Mouse (Mus musculus) intestine, postnatal 0 days (tissue): ENCODE measurements around the gene Snhg11. TPM values are rescaled to one million over a fixed set of nuclear protein-coding genes. Genes with fewer than 3 reads are reported as not detected.

Experiments used
- ATAC-seq: fragments of 200-750 bp; cut with Nextera tagmentation; 2 replicates; pipeline ENCODE4 v1.8.0; 2017; ENCODE audit warnings: mild to moderate bottlenecking, moderate TSS enrichment, moderate library complexity
- H3K27ac ChIP-seq: fragments of 300-500 bp; sonication (generic); 2 replicates; pipeline ENCODE4 v1.5.1; 2014; ENCODE audit warnings: mild to moderate bottlenecking, low read depth, low read length, moderate library complexity
- H3K27me3 ChIP-seq: fragments of 300-500 bp; sonication (generic); replicated peaks from 2 replicates; pipeline ENCODE4 v1.6.1; 2014; ENCODE audit warnings: low read length, mixed read lengths; ENCODE audit not compliant: control insufficient read depth, insufficient read depth
- H3K36me3 ChIP-seq: fragments of 300-500 bp; sonication (generic); 2 replicates; pipeline ENCODE4 v1.6.1; 2014; ENCODE audit warnings: mild to moderate bottlenecking, moderate library complexity; ENCODE audit not compliant: control insufficient read depth, insufficient read depth
- H3K4me1 ChIP-seq: fragments of 300-500 bp; sonication (generic); replicated peaks from 2 replicates; pipeline ENCODE4 v1.6.1; 2014; ENCODE audit warnings: antibody characterized with exemption, low read length, mixed read lengths; ENCODE audit not compliant: control insufficient read depth, insufficient read depth
- H3K4me2 ChIP-seq: fragments of 300-500 bp; sonication (generic); replicated peaks from 2 replicates; pipeline ENCODE4 v1.6.1; 2014; ENCODE audit warnings: low read depth, mild to moderate bottlenecking, moderate library complexity
- H3K4me3 ChIP-seq: fragments of 300-500 bp; sonication (generic); 2 replicates; pipeline ENCODE4 v1.5.1; 2014; ENCODE audit warnings: low read depth, low read length
- H3K9ac ChIP-seq: fragments of 300-500 bp; sonication (generic); 2 replicates; pipeline ENCODE4 v1.6.1; 2014; ENCODE audit warnings: mild to moderate bottlenecking, low read depth, low read length
- H3K9me3 ChIP-seq: fragments of 300-500 bp; sonication (generic); 2 replicates; pipeline ENCODE4 v1.6.1; 2016; ENCODE audit warnings: mixed run types; ENCODE audit not compliant: control insufficient read depth
- CTCF ChIP-seq: sonication (generic); IDR thresholded peaks from 2 replicates; pipeline ENCODE4 v1.5.1; 2016; ENCODE audit warnings: low read depth, mild to moderate bottlenecking, control low read depth, antibody characterized with exemption, moderate library complexity
- WGBS: fragments of 180-500 bp; shearing (Covaris S2); extraction: QIAGEN DNeasy Blood & Tissue Kit; methylation state at CpG from one replicate; pipeline ENCODE4 v1.1.7; 2014; 5-methylcytosine and 5-hydroxymethylcytosine counted together
- polyA plus RNA-seq: library from polyadenylated mRNA; unstranded; fragments of >200 nt; fragmentation: Nextera tagmentation; extraction: Ambion mirVana; gene quantifications from 2 replicates; pipeline ENCODE4 v1.2.1, GENCODE M21; 2015

The Snhg11 gene
- polyA plus RNA-seq, 1 experiment from 2014 or later, result 1.9 TPM

DNA sequence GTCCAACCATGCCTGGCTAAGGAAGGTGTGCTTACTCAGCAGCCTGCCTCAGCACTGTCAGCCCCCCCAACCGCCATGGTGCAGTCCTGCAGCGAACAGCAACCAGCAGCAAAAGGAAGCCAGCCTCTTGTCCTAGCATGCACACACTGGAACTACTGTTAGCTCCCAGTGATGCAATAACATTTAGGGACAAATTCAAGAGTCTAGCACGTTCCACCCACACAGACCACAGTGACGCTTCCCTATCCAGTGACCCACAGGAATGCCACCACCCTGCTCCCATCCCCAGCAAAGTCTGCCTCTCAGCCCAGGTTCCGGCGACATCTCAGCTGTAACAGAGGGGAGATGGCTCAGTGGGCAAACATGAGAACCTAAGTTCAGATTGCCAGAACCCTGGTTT lies 29.0 kb upstream of the Snhg11 start:
- TF ChIP-seq CTCF, result no peak
- ATAC-seq, result no peak
- WGBS, result 66% methylated on average over 6 of the region's 6 CpGs
- H3K9me3 ChIP-seq, result no peaks in the 10 kb centered on the region
- H3K4me1 ChIP-seq, result no peaks in the 10 kb centered on the region
- no peaks in the 10 kb centered on the region for H3K27me3 ChIP-seq
- no peak overlapping the region for H3K4me3 ChIP-seq
- no peak overlapping the region for H3K27ac ChIP-seq
- H3K36me3 ChIP-seq, result no peaks in the 10 kb centered on the region
- no peak overlapping the region for H3K4me2 ChIP-seq
- H3K9ac ChIP-seq, result no peak overlapping the region

DNA sequence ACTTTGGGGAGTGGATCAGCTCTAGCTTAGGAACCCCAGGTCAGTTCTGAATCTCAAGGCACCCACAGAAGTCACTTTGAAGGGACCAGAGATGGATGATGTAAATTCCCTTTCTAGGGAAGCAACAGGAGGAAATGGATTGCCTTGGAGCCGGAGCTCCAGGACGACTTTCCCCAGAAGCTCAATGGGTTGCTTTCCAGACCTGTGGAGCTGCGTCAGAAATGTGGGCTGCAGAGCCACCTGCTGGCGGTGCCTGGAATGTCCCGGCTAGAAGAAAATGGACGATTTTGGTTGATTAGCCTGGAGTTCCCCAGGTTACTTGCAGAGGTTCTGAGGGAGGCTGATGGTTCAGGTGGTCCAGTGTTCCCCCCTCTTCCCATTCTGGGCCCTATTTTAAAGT lies 27.6 kb upstream of the Snhg11 start:
- Histone ChIP-seq H3K9me3 (no peaks in the 10 kb centered on the region), H3K27ac (no peak overlapping the region), H3K4me3 (no peak overlapping the region), H3K9ac (no peak overlapping the region), H3K27me3 (no peaks in the 10 kb centered on the region), H3K36me3 (no peaks in the 10 kb centered on the region), H3K4me1 (no peaks in the 10 kb centered on the region), H3K4me2 (no peak overlapping the region)
- TF ChIP-seq CTCF, result peak; percentile 90
- WGBS, result 2% methylated on average over 6 of the region's 6 CpGs
- ATAC-seq, result 0 out of 2 replicates have a peak, but pooled peaks have one; percentile 31

GRCm38 (mm10) chr2:158352801-158353520 lies 22.5 kb upstream of the Snhg11 start:
- H3K9me3 ChIP-seq, result no peaks in the 10 kb centered on the region
- peaks cover 32% of the 10 kb centered on the region for H3K36me3 ChIP-seq
- no peak overlapping the region for H3K27ac ChIP-seq
- H3K9ac ChIP-seq, result no peak overlapping the region
- H3K4me3 ChIP-seq, result no peak overlapping the region
- no peaks in the 10 kb centered on the region for H3K4me1 ChIP-seq
- 70% methylated on average over 3 of the region's 3 CpGs for WGBS
- ATAC-seq, result no peak
- TF ChIP-seq CTCF, result no peak
- H3K27me3 ChIP-seq, result no peaks in the 10 kb centered on the region
- H3K4me2 ChIP-seq, result no peak overlapping the region

DNA sequence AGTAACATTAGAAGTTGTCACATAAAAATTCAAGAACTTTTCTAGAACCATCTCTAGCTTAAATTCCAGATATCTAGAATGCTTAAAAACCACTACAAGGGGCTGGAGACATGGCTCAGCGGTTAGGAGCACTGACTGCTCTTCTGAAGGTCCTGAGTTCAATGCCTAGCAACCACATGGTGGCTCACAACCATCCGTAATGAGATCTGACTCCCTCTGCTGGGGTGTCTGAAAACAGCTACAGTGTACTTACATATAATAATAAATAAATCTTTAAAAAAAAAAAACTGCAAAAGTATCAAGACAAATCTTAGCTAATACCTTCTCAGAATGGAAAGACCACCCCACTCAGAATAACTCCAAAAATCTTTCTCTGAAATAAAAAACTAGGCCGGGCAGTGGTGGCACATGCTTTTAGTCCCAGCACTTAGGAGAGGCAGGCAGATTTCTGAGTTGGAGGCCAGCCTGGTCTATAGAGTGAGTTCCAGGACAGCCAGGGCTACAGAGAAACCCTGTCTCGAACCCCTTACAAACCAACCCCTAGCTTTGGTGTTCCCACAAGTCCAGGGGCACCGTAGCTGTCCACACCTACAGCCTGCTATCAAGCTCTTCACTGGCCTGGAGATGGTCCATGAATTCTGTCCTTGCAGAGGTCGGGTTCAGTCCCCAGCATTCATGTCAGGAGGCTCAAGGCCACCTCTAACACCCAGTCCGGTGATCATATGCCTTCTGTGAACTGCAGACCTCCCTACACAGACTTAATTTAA lies 20.9 kb upstream of the Snhg11 start:
- no peak overlapping the region for H3K4me3 ChIP-seq
- H3K9me3 ChIP-seq, result no peaks in the 10 kb centered on the region
- peaks cover 45% of the 10 kb centered on the region for H3K36me3 ChIP-seq
- no peaks in the 10 kb centered on the region for H3K27me3 ChIP-seq
- no peak overlapping the region for H3K27ac ChIP-seq
- no peak for ATAC-seq
- WGBS, result 77% methylated on average over 7 of the region's 7 CpGs
- no peaks in the 10 kb centered on the region for H3K4me1 ChIP-seq
- H3K4me2 ChIP-seq, result no peak overlapping the region
- H3K9ac ChIP-seq, result no peak overlapping the region
- peak; percentile 39 for TF ChIP-seq CTCF

DNA sequence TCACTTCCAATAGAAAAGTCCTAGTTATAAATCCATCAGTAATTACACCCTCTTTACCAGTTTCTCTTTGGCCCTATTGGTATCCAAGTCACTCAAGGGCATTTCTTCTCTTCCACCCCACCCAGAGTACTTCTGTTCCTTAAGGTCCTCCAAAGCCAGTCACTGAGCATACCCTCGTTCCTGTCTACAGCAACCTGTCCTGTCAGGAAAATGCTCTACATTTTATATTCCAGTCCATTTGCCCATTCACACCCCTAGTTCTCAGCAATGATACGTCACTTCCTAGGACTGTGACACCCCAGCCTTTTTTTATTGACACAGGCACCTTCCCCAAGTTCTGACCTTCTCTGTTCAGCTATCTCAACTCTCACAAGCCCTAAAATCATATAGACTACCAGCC lies 20.2 kb upstream of the Snhg11 start:
- Histone ChIP-seq H3K4me2 (no peak overlapping the region), H3K27me3 (no peaks in the 10 kb centered on the region), H3K4me3 (no peak overlapping the region), H3K27ac (no peak overlapping the region), H3K9me3 (no peaks in the 10 kb centered on the region), H3K36me3 (peaks cover 45% of the 10 kb centered on the region), H3K4me1 (no peaks in the 10 kb centered on the region), H3K9ac (no peak overlapping the region)
- 77% methylated on average over 2 of the region's 2 CpGs for WGBS
- no peak for TF ChIP-seq CTCF
- ATAC-seq, result no peak

DNA sequence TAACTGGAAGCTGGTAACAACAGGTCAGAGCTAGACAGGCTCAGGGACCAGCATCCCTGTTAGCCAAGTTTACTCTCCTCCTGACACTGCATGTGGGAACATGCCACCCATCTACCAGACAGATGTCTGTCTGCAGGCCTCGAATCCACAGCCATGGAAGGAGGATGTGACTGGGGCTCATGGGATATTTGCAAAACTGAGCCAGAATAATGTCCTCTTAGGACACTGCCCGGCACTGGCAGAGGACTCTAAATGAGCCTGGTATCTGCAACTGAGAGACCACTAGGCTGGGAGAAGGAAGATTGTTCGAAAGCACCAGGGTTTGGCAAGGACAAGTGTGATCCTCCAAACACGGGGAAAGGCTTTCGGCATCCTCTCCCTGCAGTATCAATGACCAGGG lies 19.3 kb upstream of the Snhg11 start:
- 0 out of 2 replicates have a peak overlapping the region, but pooled peaks have one; percentile 11 for H3K27ac ChIP-seq
- H3K4me1 ChIP-seq, result no peaks in the 10 kb centered on the region
- H3K9me3 ChIP-seq, result no peaks in the 10 kb centered on the region
- H3K36me3 ChIP-seq, result peaks cover 45% of the 10 kb centered on the region
- H3K4me3 ChIP-seq, result no peak overlapping the region
- ATAC-seq, result no peak
- H3K9ac ChIP-seq, result no peak overlapping the region
- H3K4me2 ChIP-seq, result no peak overlapping the region
- no peak for TF ChIP-seq CTCF
- 85% methylated on average over 5 of the region's 5 CpGs for WGBS
- no peaks in the 10 kb centered on the region for H3K27me3 ChIP-seq
